Mouse (Mus musculus) c-Kit-positive CD71-negative TER-119-negative erythroid progenitor cells, embryonic 14.5 days (primary cell): Measurements from ENCODE around the gene Ptgis.

Experiments
- DNase-seq: peaks from one replicate; pipeline ENCODE4 v3.0.0-alpha.2; 2013; ENCODE audit warnings: low read depth

Ptgis gene

GRCm38 (mm10) chr2:167263040-167263810 lies 22.8 kb upstream of the Ptgis start:
- no peak for DNase-seq

- DNase-seq, result no peak
These were observed 22.0 kb upstream of the Ptgis start for GRCm38 (mm10) chr2:167262433-167262832.

GRCm38 (mm10) chr2:167261106-167261505 lies 20.7 kb upstream of the Ptgis start:
- DNase-seq, result no peak

GRCm38 (mm10) chr2:167257790-167258189 lies 17.4 kb upstream of the Ptgis start:
- DNase-seq, result no peak

GRCm38 (mm10) chr2:167254808-167255207 lies 14.4 kb upstream of the Ptgis start:
- no peak for DNase-seq

GRCm38 (mm10) chr2:167254185-167254584 lies 13.8 kb upstream of the Ptgis start:
- DNase-seq, result no peak

GRCm38 (mm10) chr2:167253476-167253875 lies 13.1 kb upstream of the Ptgis start:
- DNase-seq, result no peak

GRCm38 (mm10) chr2:167252057-167252687 lies 11.8 kb upstream of the Ptgis start:
- no peak for DNase-seq

GRCm38 (mm10) chr2:167250736-167251337 lies 10.4 kb upstream of the Ptgis start:
- no peak for DNase-seq

- no peak for DNase-seq
These were observed 9.8 kb upstream of the Ptgis start for GRCm38 (mm10) chr2:167250003-167250735.

- DNase-seq, result no peak
These were observed 9.2 kb upstream of the Ptgis start for GRCm38 (mm10) chr2:167249591-167249990.

- DNase-seq, result no peak
These were observed 7.4 kb upstream of the Ptgis start for GRCm38 (mm10) chr2:167247823-167248222.

- no peak for DNase-seq
These were observed 6.3 kb upstream of the Ptgis start for GRCm38 (mm10) chr2:167246704-167247103.

GRCm38 (mm10) chr2:167244892-167245291 lies 4.5 kb upstream of the Ptgis start:
- no peak for DNase-seq

- DNase-seq, result no peak
These were observed 3.6 kb upstream of the Ptgis start for GRCm38 (mm10) chr2:167243831-167244563.

GRCm38 (mm10) chr2:167239262-167239661 lies 1.1 kb downstream of the Ptgis start:
- DNase-seq, result no peak

- no peak for DNase-seq
These were observed 3.2 kb downstream of the Ptgis start for GRCm38 (mm10) chr2:167237224-167237623.

GRCm38 (mm10) chr2:167236174-167236573 lies 4.2 kb downstream of the Ptgis start:
- no peak for DNase-seq

- DNase-seq, result no peak
These were observed 4.9 kb downstream of the Ptgis start for GRCm38 (mm10) chr2:167235338-167236018.

- no peak for DNase-seq
These were observed 6.6 kb downstream of the Ptgis start for GRCm38 (mm10) chr2:167233771-167234170.

- no peak for DNase-seq
These were observed 7.4 kb downstream of the Ptgis start for GRCm38 (mm10) chr2:167233009-167233335.
